Mouse (Mus musculus): ENCODE measurements around the gene Olfr930. TPM values are rescaled to one million over a fixed set of nuclear protein-coding genes. Genes with fewer than 3 reads are reported as not detected.

The Olfr930 gene
- not detected in 2 replicates for polyA plus RNA-seq (2015; fragmentation: Nextera tagmentation; extraction: Ambion mirVana)

DNA sequence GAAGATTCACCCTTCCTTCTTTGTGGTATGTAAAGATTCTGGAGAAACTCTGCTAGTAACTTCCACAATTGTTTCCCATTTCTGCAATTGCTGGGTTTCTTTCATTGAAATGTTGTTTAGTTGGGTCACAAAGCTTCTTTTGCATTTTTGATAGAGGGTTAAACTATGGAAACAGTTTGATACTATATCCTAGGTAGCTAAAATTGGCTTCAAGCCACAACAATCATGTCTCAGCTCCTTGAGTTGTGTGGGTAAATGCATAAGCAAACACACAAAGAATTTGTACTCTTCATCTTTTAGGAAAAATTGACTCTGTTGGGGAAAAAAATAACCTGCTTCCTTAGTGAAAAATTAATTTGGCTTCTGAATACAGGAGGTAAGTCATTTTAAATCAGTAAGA is at the start of gene Olfr930:
TSS of gene Olfr930 (plus strand) at position 301 of the 400 bp plus-strand sequence.
- no peak for ATAC-seq (ENCODE audit: low read depth)
- Histone ChIP-seq H3K9me3 (no peaks in the 10 kb centered on the region), H3K9ac (no peak within 1 kb of the TSS), H3K27ac (replicated peaks) (no peak within 1 kb of the TSS), H3K36me3 (no peaks in the 10 kb centered on the region), H3K4me1 (replicated peaks) (no peaks in the 10 kb centered on the region), H3K4me2 (no peak within 1 kb of the TSS), H3K4me3 (no peak within 1 kb of the TSS), H3K27me3 (no peaks in the 10 kb centered on the region)

DNA sequence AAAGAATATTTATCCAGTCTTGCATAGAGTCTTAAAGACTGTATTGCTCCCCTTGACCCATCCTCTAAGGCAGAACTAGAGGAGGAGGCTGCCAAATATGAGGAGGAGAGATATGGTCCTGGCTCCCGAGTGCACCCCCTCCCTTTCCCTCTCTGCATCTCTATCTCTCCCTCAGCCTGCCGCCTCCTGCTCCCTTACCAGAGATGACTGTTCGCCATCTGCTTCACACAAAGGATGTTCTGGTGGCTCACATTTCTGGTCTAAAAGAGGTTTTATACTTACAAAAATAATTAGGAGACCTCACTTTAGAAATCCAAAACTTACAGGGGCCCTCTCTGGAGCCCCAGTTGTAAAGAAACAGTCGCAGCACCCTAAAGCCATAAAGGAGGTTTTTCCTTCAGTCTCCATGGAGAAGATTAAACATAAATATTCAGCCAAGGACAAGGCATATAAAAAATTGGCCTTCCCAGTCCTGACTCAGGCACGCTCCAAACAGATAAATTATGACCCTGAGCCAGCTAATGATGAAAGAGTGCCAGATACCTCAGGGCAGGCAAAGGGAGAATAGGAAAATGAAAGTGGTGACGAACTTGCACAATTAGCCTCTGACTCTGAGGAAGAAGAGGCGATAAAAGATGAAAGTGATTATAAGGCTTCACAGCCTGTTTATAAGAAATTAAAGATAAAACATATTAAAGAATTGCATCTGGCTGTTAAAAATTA is 24.0 kb downstream of the Olfr930 start:
- no peak overlapping the region for H3K27ac ChIP-seq (replicated peaks)
- no peak for ATAC-seq (ENCODE audit: low read depth)
- H3K4me3 ChIP-seq: no peak overlapping the region
- H3K27me3 ChIP-seq: no peaks in the 10 kb centered on the region
- no peaks in the 10 kb centered on the region for H3K9me3 ChIP-seq
- H3K9ac ChIP-seq: no peak overlapping the region
- H3K4me1 ChIP-seq (replicated peaks): no peaks in the 10 kb centered on the region
- no peaks in the 10 kb centered on the region for H3K36me3 ChIP-seq
- H3K4me2 ChIP-seq: no peak overlapping the region
- WGBS: 51% methylated on average over 7 of the region's 7 CpGs

DNA sequence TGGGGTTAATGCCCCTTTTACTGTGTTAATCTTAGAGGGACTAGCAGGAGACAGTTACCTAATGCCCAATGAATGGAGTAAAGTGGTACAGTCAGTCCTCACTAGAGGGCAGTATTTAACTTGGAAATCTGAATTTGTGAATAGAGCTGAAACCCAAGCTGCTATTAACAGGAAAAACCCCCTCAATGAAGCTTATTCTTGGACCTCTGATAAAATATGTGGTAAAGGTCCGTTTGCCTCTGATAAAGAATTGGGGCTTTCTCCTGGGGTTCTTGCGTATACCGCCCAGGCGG is 24.5 kb downstream of the Olfr930 start:
- no peaks in the 10 kb centered on the region for H3K27me3 ChIP-seq
- no peaks in the 10 kb centered on the region for H3K9me3 ChIP-seq
- H3K4me2 ChIP-seq: no peak overlapping the region
- WGBS: 84% methylated on average over 4 of the region's 4 CpGs
- H3K4me1 ChIP-seq (replicated peaks): no peaks in the 10 kb centered on the region
- no peak overlapping the region for H3K4me3 ChIP-seq
- H3K9ac ChIP-seq: no peak overlapping the region
- no peaks in the 10 kb centered on the region for H3K36me3 ChIP-seq
- no peak for ATAC-seq (ENCODE audit: low read depth)
- H3K27ac ChIP-seq (replicated peaks): no peak overlapping the region

DNA sequence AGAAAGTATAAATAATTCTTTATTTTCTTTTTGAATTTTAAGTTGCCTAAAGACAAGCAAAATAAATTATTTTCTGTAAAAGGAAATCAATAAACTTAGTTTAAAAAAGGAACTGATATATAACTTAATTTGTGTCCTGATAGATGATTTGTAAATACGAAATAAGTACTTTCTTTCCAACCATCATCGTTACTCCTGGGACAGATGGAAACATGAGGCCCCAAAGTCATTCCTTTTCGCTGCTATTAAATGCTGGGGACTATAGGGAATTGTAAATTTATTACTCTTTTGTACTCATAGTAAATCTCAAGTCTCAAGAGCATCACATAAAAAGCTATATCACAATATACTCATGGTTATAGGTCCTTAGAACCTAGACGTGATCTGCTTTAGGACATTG is 42.4 kb downstream of the Olfr930 start, which contains the start of gene Olfr933:
TSS of gene Olfr933 (plus strand) at position 301 of the 400 bp plus-strand sequence.
- WGBS: 69% methylated on average over 4 of the region's 4 CpGs

More for the DNA sequence above, 42.4 kb downstream of the Olfr930 start, which contains the start of gene Olfr933:
- Histone ChIP-seq H3K9ac (no peak within 1 kb of the TSS), H3K27ac (replicated peaks) (no peak within 1 kb of the TSS), H3K9me3 (no peaks in the 10 kb centered on the region), H3K4me1 (replicated peaks) (no peaks in the 10 kb centered on the region), H3K4me3 (no peak within 1 kb of the TSS), H3K27me3 (no peaks in the 10 kb centered on the region), H3K36me3 (no peaks in the 10 kb centered on the region), H3K4me2 (no peak within 1 kb of the TSS)
- ATAC-seq (ENCODE audit: low read depth): no peak

Other genes with a start within 250 kb of the Olfr930 start
- gene Olfr919, start 226.1 kb upstream of the Olfr930 start, polyA plus RNA-seq (2015; fragmentation: Nextera tagmentation; extraction: Ambion mirVana): not detected in 2 replicates
- gene Vwa5a, start 211.5 kb upstream of the Olfr930 start, polyA plus RNA-seq (2015; fragmentation: Nextera tagmentation; extraction: Ambion mirVana): 9.8 and 10.0 TPM in 2 replicates
- gene Olfr920, start 177.5 kb upstream of the Olfr930 start, polyA plus RNA-seq (2015; fragmentation: Nextera tagmentation; extraction: Ambion mirVana): not detected in 2 replicates
- not detected in 2 replicates for gene Olfr921, start 156.7 kb upstream of the Olfr930 start, polyA plus RNA-seq (2015; fragmentation: Nextera tagmentation; extraction: Ambion mirVana)
- not detected in 2 replicates for gene Olfr922, start 115.2 kb upstream of the Olfr930 start, polyA plus RNA-seq (2015; fragmentation: Nextera tagmentation; extraction: Ambion mirVana)
- gene Olfr923, start 103.3 kb upstream of the Olfr930 start, polyA plus RNA-seq (2015; fragmentation: Nextera tagmentation; extraction: Ambion mirVana): not detected in 2 replicates
- not detected in 2 replicates for gene Olfr924, start 85.4 kb upstream of the Olfr930 start, polyA plus RNA-seq (2015; fragmentation: Nextera tagmentation; extraction: Ambion mirVana)
- gene Olfr26, start 74.7 kb upstream of the Olfr930 start, polyA plus RNA-seq (2015; fragmentation: Nextera tagmentation; extraction: Ambion mirVana): not detected in 2 replicates
- not detected in 2 replicates for gene Olfr926, start 52.7 kb upstream of the Olfr930 start, polyA plus RNA-seq (2015; fragmentation: Nextera tagmentation; extraction: Ambion mirVana)
- not detected in 2 replicates for gene Olfr933, start 42.5 kb downstream of the Olfr930 start, polyA plus RNA-seq (2015; fragmentation: Nextera tagmentation; extraction: Ambion mirVana)
- not detected in 2 replicates for gene Olfr934, start 58.5 kb downstream of the Olfr930 start, polyA plus RNA-seq (2015; fragmentation: Nextera tagmentation; extraction: Ambion mirVana)
- gene Olfr935, start 69.9 kb downstream of the Olfr930 start, polyA plus RNA-seq (2015; fragmentation: Nextera tagmentation; extraction: Ambion mirVana): not detected in 2 replicates
- gene Olfr146, start 93.6 kb downstream of the Olfr930 start, polyA plus RNA-seq (2015; fragmentation: Nextera tagmentation; extraction: Ambion mirVana): not detected in 2 replicates
- gene Olfr937, start 135.1 kb downstream of the Olfr930 start, polyA plus RNA-seq (2015; fragmentation: Nextera tagmentation; extraction: Ambion mirVana): not detected in 2 replicates
- not detected in 2 replicates for gene Olfr938, start 149.1 kb downstream of the Olfr930 start, polyA plus RNA-seq (2015; fragmentation: Nextera tagmentation; extraction: Ambion mirVana)
- not detected in 2 replicates for gene Olfr27, start 198.3 kb downstream of the Olfr930 start, polyA plus RNA-seq (2015; fragmentation: Nextera tagmentation; extraction: Ambion mirVana)
- gene Olfr943, start 236.5 kb downstream of the Olfr930 start, polyA plus RNA-seq (2015; fragmentation: Nextera tagmentation; extraction: Ambion mirVana): not detected in 2 replicates

Measured in neural tube, embryonic 13.5 days (tissue).